Mouse (Mus musculus): ENCODE measurements around the gene Acadm.

Acadm gene

DNA sequence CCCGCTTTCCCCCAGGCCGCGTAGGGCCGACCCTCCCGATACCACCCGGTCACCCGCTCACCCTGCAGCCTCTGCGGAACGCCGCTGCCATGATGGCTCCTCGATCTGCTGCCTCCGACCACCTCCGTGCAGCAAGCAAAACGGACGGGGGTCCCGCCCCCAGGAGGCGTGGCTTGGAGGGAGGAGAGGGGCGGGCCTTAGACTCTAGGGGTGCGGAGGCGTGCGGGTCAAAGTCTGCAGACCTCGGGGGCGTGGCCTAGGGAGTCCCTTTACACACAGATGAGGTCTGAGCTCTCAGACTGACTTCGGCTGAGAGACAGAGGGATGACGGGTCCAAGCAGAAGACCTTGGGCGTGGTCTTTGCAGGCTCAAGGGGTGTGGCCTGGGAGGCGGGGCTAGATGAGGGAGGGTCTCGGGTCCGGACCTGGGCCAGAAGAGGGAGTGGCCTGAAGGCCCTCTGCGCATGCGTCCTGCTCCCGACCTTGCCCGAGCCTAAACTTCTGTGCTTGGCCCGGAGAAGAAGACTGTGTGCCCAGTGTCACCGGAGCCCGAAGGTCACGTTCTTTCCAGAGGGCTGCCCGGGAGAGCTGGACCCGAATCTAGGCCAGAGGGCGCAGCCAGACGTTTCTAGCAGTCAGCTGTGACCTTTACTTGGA is at the start of gene Acadm:
TSS of gene Acadm (minus strand) at position 298 of the 656 bp plus-strand sequence.
- peak; percentile 100 for DNase-seq (ENCODE audit: extremely low read depth, insufficient read length, low spot score)

DNA sequence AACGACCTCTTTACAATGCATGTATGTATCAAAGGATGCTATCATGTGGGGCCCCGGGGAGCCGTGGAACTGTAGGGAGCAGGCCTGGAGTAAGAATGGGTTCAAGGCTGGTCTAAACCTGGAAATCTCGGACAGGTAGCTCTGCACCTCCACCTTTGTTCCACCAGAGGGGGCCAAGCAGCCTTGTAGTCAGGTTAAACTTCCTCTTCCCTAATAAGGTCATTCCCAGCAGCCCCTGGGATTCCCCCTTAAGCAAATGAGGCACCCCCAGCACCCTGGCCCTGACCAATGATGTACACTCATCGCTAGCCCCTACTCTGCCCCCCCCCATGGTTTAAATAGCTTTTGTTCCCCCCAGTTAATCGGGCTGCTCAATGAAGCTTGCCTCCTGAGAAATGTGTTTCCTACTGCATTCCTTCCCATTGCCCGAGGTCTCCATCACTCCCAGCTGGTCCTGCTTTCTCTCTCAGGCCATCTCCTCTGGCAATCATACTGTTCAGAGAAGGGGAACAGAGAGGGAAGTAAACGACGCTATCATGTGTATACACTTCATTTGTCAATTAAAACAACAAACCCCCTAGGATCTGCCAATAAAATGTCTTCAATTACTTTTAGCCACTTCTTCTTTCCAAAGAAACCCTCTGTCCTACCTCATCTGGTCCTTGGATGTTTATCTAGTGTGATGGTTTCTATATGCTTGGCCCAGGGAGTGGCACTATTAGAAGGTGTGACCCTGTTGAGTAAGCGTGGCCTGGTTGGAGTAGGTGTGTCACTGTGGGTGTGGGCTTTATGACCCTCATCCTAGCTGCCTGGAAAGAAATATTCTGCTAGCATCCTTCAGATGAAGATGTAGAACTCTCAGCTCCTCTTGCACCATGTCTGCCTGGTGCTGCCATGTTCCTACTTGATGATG is 40.3 kb upstream of the Acadm start:
- DNase-seq (ENCODE audit: extremely low read depth, insufficient read length, low spot score) = no peak

DNA sequence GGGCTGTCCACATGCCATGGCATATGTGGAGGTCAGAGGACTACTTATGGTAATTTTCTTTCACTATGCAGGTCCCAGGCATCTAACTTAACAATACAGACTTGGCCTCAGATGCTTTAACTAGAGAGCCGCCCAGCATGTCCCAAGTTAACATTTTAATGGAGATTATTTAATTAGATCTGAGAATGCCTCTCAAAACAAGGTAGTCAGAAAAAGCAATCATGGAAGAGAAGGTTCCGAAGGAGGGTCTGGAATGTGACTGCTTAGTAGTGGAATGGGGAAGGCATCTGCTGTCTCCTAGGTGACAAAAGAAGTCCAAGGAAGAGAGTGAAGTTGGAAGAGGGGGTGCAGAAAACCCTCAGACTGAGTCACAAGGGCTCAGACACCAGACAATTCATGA is 36.2 kb upstream of the Acadm start:
- no peak for DNase-seq (ENCODE audit: extremely low read depth, insufficient read length, low spot score)

DNA sequence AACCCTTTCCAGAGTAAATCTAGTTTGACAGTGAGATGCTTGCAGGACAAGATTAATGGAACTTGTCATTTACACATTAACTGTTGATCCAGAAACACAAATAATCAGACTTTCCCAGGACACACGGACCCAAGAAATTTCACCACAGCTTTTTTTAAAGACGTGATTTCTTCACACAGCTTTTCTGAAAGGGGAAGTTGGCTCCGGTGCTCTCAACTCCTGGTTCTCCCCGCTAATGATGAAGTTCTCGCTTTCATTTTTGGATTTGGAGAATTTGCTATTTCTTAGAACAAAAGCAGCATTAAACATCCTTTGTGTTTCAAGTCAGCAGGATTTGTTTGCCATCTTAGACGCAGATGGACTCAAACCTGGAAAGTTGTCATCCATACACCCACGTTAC is 31.4 kb upstream of the Acadm start:
- DNase-seq (ENCODE audit: extremely low read depth, insufficient read length, low spot score) = no peak

DNA sequence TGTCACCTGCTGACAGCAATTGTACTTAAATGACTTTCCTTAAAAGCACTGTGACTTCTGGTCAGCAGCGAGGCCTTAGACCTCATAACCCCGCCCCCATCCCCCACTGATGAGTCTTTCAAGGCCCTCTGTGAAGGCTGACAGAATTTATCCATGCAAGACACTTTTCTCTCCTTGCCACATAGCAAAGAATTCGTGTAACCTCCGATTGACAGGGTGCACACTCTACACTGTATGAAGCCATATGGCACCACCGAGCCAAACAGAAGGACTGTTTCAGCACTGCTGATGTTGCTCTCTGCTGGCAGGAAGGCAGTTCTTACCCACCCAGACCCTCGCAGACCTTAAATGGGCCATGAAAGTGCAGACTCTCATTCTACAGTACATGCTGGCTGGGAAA is 30.6 kb upstream of the Acadm start:
- no peak for DNase-seq (ENCODE audit: extremely low read depth, insufficient read length, low spot score)

DNA sequence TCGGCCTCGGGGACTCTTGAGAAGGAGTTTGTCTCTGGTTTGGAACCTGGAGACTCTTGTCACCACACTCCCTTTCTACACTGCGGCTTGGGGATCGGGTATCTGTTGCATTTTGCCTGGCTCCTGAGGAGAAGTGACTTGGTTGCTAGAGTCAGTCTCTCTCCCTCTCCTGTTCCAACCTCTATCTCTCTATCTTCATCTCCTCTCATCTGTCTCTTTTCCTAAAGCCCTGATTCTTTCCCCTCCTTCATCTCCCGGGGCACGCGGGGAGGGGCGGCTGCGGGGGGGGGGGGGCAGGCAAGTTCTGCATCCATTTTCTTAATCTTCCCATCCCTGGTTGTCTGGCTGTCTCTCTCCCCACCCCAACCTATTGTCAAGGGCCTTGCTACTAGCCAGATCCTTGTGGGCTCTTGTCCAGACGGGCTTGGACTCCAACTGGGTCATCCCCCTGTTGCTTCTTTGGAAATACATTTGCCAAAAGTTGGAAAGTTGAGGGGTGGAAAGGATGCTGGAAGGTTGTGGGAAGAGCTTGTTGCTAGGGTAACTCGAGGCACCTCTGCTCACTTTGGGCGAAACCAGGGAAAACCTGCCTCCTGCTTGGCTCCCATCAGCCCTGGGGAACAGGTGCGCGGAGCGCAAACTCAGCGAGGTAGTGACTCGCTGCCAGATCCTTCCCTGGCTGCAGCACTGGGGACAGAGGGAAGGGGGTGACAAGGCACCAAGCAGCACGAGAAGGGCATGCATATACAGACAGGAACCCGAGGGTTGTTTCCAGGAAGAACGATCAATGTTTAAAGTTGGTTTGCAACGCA is 29.7 kb upstream of the Acadm start:
- no peak for DNase-seq (ENCODE audit: extremely low read depth, insufficient read length, low spot score)

DNA sequence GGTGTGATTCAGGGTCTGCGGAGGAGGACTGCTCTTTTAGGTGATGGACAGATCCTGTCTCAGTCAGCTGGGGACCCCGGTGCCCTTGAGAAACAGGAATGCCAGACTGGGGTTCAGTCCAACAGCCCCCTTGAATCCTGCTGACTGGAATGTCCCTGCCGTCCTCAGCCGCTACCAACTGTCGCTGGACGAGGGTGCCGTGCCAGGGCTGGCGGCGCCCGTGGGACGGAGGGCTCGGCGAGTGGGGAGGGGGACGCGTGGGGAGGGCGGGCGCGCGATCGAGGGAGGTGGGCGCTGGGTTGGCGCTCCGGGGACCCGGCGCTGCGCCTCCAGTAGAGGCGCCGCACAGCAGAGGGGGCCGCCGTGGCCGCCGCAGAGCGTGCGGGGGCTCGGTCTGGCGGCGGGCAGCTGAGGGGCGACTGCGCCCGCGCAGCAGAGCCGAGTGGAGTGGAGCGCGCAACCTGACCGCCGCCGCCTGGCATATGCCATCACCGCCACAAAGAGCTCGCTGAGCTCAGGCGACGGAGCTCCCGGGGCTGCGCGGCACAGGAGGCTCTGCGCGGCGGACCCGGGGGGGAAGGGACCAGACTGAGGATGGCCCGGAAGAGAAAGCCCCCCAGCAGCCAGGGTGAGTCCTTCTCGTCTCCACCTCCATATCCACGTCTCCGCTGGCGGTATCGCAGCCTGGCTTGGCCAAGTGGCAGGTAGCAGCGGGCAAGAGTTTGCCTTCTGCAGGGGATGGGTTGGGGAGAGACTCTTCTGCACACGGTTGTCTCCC is 28.9 kb upstream of the Acadm start, which contains the start of gene Slc44a5:
TSS of gene Slc44a5 (plus strand) at position 266 of the 778 bp plus-strand sequence.
- no peak for DNase-seq (ENCODE audit: extremely low read depth, insufficient read length, low spot score)

DNA sequence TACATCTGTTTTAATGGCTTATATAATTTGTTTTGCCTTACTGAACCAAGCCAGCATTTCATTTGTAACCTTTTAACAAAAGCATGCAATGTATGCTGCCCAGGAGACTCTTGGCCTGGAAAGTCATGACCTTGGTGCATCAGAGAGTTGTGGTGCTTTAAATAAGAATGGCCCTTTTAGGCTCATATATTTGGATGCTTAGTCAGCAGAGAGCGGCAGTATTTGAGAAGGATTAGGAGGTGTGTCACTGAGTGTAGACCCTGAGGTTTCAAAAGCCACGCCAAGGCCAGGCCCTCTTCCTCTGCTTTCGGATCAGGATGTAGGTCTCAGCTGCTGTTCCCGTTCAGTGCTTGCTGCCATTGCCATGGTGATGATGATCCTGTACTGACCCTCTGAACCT is 25.0 kb upstream of the Acadm start:
- no peak for DNase-seq (ENCODE audit: extremely low read depth, insufficient read length, low spot score)

DNA sequence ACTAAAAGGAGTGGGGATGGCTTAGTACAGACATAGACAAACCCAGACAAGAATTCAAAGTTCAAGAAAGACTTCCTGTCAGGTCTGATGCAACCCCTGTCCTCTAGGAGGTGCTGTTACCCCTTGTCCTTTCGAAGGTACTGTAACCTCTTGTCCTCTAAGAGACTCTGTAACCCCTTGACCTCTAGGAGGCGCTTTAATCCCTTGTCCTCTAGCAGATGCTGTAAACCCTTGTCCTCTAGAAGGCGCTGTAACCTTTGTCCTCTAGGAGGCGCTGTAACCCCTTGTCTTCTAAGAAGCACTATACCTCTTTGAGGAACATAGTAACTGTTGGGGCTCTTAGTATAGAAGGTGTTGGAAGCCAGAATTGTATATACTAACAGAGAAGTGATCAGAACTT is 24.1 kb upstream of the Acadm start:
- DNase-seq (ENCODE audit: extremely low read depth, insufficient read length, low spot score) = no peak

DNA sequence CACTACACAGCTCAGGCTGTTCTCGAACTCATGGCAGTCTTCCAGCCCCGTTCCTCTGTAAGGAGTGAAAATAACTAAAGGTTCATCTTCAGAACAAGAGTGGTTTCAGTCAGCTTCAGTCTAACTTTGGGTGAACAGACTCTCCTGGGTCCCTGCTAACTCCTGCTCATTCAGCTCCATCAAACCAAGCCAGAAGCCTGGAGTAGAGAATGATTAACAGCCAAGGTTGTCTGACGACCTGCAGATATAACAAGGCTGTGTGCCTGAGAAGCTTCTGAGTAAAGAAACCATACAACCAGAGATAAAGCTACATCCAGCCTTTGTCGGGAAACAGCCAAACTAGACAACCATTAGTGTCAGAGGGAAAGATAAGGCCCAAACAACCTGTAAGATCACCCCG is 23.0 kb upstream of the Acadm start:
- no peak for DNase-seq (ENCODE audit: extremely low read depth, insufficient read length, low spot score)

DNA sequence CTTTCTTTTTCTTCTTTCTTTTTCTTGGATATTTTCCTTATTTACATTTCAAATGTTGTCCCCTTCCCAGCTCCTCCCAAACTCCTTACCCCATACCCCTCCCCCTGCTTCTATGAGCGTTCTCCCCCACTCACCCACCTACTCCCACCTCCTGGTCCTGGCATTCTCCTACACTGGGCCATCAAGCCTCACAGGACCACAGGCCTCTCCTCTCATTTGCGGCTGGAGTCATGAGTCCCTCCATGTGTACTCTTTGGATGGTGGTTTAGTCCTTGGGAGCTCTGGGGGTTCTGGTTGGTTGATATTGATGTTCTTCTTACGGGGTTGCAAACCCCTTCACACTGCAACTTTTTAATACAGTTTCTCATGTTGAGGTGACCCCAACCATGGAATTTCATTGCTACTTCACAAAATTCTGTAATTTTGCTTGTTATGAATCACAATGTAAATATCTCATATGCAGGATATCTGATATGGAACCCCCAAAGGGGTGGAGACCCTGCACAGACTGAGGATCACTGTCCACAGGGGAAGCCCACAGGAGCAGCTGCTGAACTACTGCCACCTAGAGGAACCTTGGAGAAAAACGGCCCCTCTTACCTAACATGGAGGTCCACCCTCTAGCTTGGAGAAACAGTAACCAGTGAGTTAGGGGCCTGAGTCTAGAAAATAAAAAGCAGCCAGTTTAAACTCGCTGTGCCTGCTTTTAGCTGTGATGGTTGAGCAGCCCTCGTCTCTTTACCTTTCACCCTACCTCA is 17.4 kb upstream of the Acadm start:
- no peak for DNase-seq (ENCODE audit: extremely low read depth, insufficient read length, low spot score)

DNA sequence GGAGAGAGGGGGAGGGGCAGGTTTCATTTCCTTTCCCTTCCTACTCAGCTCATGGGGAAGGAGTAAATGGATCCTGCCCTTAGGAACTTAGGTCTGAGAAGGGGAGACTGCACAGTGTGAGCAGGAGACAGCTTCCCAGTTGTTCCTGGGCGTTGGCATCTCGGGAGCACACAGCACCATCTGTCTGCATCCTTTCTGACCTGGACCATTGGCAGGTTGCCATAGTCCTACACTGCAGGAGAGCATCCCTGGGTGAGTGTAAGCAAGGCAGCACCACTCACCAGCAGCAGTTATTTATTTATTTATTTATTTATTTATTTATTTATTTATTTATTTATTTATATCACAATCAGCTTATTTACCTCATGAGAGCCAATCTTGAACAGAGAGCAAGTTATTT is 16.5 kb upstream of the Acadm start:
- no peak for DNase-seq (ENCODE audit: extremely low read depth, insufficient read length, low spot score)

DNA sequence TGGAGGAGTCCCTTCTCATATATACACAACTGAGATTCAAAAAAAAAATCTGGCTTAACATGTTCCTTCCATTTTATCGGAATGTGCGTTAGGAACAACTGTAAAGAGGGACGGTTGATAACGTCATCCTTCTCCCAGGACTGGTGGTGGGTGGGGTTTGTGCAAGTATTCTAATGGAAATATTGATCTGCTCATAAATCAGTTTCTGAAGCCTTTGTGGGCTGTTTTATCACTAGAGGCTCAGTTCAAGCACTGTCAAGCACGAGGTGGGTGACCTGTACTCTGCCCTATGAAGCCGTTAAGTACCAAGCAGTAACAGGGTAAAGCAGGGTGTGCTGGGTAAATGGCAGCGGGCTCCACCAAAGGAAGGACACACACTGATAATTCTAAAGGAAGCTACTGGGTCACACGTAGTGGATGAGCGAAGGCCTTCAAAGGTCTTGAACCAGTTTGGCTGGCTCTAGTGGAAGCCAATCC is 15.3 kb upstream of the Acadm start:
- no peak for DNase-seq (ENCODE audit: extremely low read depth, insufficient read length, low spot score)

DNA sequence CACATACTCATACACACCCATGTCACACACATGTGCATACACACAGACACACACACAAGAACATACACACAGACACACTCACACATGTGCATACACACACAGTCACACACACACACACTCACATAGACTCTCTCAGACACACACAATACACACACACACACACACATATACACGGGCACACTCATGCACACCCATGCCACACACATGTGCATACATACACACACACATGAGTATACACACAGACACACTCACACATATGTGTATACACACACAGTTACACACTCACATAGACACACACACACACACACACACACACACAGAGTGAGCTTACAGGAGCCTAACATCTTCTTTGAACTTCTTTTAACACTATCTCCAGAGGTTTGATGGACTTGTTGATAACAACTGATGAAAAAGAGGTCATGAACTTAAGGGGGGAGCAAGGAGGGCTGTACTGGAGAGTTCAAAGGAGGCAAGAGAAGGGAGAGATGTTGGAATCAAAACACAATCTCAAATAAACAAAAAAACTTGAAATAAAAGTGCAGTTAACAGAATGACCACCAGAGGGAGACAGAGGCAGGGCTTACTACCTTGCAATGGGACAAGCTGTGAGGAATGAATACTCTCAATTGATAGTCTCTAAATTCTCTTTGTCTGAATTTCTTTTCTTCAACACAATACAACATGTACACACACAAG is 14.8 kb upstream of the Acadm start:
- DNase-seq (ENCODE audit: extremely low read depth, insufficient read length, low spot score) = no peak

DNA sequence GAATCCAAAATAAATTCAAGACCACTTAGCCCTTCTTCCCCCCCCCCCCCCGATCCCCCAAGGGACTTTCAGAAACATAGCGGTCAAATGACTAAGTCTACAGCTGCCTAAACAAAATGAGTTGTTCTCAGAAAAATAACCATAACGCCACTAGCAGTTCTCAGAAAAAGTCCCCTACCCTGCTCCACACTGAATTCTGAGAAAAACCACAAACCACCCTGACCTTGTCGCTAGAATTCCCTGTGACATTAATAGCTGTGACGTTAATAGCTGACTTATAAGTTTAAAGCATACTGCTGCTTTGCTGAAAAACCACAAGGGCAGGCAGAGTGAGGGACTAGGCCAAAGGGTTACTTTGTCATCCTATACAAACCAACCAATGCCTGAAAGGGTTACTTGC is 13.5 kb upstream of the Acadm start:
- DNase-seq (ENCODE audit: extremely low read depth, insufficient read length, low spot score) = peak; percentile 27

DNA sequence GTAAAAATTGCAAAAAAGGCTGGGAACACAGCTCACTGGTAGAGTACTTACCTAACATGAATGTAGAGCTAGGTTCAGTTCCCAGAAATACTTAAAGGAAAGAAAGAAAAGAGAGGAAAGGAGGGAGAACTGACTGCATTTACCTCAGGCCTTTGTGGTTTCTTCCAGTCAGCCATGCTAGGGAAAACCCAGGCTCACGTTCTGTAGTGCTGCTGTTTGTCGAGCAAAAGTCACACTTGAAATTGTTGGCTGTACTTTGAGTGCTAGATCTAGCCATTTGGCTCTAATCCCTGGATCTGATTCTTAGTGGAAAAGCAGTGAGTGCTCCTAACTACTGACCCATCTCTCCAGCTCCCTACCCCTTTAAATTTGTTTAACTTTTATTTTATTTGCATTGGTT is 3.7 kb upstream of the Acadm start:
- DNase-seq (ENCODE audit: extremely low read depth, insufficient read length, low spot score) = no peak

DNA sequence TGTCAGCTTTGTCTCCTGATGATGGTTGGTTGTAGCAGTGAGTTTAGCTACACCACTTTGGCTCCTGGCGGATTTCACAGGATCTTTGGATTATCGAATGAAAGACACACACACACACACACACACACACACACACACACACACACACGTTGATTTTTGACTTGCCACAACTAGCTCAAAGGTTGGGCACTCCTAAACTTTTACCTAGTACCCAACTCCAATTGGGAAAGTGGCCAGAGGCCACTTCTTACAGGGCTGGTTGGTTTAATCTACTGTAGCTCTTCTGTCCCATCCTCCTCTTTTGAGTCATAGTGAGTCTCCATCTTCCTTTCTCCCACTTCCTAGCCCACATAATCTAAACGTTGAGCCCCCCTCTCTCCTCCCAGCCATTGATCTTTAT is 2.8 kb upstream of the Acadm start:
- DNase-seq (ENCODE audit: extremely low read depth, insufficient read length, low spot score) = no peak

DNA sequence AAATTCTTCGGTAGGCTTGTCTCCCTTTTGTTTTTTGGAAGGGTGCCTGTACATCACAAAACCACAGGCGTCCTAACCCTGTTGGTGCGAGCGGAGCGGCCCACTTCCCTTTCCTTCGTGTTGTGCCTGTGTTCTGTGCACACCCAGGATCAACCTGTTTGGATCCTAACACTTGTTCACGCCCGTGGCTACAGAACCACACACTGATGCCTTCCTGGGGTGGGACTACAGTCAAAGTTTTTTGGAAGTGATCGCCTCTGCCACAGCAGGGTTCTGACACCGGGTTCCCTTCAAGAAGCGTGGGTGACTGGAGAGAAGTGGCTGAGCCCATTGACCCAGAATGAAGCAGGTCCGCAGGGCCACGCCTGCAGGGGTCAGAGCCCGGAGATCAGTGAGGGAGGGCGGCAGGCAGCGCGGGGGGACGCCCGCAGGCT is 514 bp downstream of the Acadm start:
- DNase-seq (ENCODE audit: extremely low read depth, insufficient read length, low spot score) = no peak
